Mouse (Mus musculus) hindbrain, embryonic 10.5 days (tissue): ENCODE results near the gene Tnfrsf25. TPM values are rescaled to one million over a fixed set of nuclear protein-coding genes. Genes with fewer than 3 reads are reported as not detected.

Source experiments
- DNase-seq: peaks from one replicate; pipeline ENCODE4 v3.0.0-alpha.2; 2017; ENCODE audit warnings: low spot score
- H3K27ac ChIP-seq: fragments of 300-500 bp; sonication (generic); 2 replicates; pipeline ENCODE4 v1.5.1; 2016; ENCODE audit warnings: mild to moderate bottlenecking, moderate library complexity
- H3K27me3 ChIP-seq: fragments of 300-500 bp; sonication (generic); 2 replicates; pipeline ENCODE4 v1.6.1; 2016; ENCODE audit warnings: mild to moderate bottlenecking; ENCODE audit not compliant: poor library complexity, insufficient read depth, severe bottlenecking
- H3K36me3 ChIP-seq: fragments of 300-500 bp; sonication (generic); 2 replicates; pipeline ENCODE4 v1.6.1; 2016; ENCODE audit warnings: mild to moderate bottlenecking, moderate library complexity
- H3K4me1 ChIP-seq: fragments of 300-500 bp; sonication (generic); replicated peaks from 2 replicates; pipeline ENCODE4 v1.6.1; 2016; ENCODE audit warnings: mild to moderate bottlenecking
- H3K4me3 ChIP-seq: fragments of 300-500 bp; sonication (generic); 2 replicates; pipeline ENCODE4 v1.5.1; 2016; ENCODE audit warnings: mild to moderate bottlenecking, moderate library complexity
- H3K9me3 ChIP-seq: fragments of 300-500 bp; sonication (generic); 2 replicates; pipeline ENCODE4 v1.6.1; 2016; ENCODE audit warnings: mild to moderate bottlenecking, moderate library complexity
- WGBS: fragments of 180-500 bp; shearing (Covaris S2); methylation state at CpG from one replicate; pipeline ENCODE4 v1.1.7; 2016; 5-methylcytosine and 5-hydroxymethylcytosine counted together
- polyA plus RNA-seq: library from polyadenylated mRNA; unstranded; fragments of >200 nt; fragmentation: Nextera tagmentation; extraction: Ambion mirVana; gene quantifications from 2 replicates; pipeline ENCODE4 v1.2.1, GENCODE M21; 2016

Gene Tnfrsf25
- polyA plus RNA-seq, 1 experiment from 2014 or later = 0.82 TPM

DNA sequence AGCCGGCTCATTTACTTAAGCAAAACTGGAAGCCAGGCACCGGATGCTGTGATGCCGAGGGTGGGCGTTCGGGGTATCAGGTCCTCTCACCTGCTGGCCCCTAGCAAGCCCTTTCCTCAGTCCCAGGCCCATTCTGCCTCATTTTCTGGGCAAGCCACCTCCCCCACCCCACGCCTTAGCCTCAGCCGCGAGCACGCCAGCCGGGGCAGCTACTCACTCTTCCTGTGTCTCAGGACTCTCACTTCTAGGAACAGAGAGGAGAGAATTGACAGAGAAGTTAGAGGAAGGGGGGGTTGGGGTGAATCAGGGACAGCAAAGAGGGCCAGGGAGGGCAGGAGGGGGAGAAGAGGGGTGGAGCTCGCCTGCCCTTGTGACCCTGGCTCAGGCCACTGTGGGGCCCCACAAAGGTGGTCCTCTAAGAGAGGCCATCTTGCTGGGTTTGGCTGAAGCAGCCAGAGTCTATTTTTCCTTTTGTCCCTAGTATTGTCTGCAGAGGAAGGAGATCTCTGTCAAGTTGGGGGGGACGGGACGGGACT lies 13.7 kb downstream of the Tnfrsf25 start:
- no peaks in the 10 kb centered on the region for H3K9me3 ChIP-seq
- H3K27me3 ChIP-seq = peaks cover 100% of the 10 kb centered on the region
- WGBS = 16% methylated on average over 13 of the region's 13 CpGs
- peaks cover 81% of the 10 kb centered on the region for H3K4me1 ChIP-seq
- DNase-seq = no peak
- 0 out of 2 replicates have a peak overlapping the region, but pooled peaks have one; percentile 23 for H3K4me3 ChIP-seq
- H3K36me3 ChIP-seq = no peaks in the 10 kb centered on the region
- H3K27ac ChIP-seq = no peak overlapping the region

DNA sequence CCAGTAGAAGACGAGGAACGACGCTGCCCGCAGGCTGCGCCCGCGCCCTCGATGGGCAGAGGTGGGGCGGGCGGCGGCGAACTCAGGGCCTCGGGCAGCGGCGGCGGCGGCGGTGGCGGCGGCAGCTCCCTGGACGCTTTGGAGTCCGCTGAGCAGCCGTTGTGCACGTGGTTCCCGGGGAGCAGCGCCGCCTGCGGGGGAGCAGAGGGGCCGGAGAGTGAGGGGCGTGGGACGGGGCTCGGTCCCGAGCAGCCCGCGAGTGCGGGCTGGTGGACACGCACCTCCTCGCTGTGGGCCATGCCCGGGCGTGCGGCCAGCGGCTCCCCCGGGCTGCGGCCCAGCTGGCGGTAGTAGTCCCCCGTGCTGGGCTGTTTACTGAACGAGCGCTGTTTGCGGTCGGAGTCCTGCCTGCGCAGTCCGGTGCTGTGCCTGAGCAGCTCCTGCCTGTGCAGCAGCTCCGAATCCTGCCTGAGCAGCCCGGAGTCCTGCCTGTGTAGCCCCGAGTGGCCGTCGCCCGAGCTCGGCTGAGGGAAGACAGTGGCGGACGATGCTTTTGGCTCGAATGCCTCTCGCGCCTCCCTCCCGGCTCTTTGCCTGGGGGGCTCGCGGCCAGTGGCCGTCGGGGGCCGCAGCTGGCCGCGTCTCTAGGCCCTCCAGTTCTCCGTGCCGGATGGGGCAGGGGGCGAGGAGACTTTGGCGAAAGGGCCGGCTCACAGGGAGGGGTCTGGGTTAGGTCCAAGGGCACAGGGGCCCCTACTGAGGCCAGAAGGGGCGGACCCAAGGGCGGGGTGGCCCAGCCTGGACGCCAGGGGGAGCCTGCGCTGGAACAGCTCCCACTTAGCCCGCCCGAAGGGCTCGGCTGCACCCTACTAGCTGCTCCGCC lies 15.3 kb downstream of the Tnfrsf25 start:
- peak overlapping the region; percentile 50 for H3K4me3 ChIP-seq
- peak overlapping the region; percentile 77 for H3K27ac ChIP-seq
- H3K9me3 ChIP-seq = no peaks in the 10 kb centered on the region
- H3K36me3 ChIP-seq = no peaks in the 10 kb centered on the region
- H3K4me1 ChIP-seq = peaks cover 67% of the 10 kb centered on the region
- DNase-seq = peak; percentile 72
- H3K27me3 ChIP-seq = peaks cover 99% of the 10 kb centered on the region
- under 1% methylated on average over 81 of the region's 85 CpGs for WGBS

DNA sequence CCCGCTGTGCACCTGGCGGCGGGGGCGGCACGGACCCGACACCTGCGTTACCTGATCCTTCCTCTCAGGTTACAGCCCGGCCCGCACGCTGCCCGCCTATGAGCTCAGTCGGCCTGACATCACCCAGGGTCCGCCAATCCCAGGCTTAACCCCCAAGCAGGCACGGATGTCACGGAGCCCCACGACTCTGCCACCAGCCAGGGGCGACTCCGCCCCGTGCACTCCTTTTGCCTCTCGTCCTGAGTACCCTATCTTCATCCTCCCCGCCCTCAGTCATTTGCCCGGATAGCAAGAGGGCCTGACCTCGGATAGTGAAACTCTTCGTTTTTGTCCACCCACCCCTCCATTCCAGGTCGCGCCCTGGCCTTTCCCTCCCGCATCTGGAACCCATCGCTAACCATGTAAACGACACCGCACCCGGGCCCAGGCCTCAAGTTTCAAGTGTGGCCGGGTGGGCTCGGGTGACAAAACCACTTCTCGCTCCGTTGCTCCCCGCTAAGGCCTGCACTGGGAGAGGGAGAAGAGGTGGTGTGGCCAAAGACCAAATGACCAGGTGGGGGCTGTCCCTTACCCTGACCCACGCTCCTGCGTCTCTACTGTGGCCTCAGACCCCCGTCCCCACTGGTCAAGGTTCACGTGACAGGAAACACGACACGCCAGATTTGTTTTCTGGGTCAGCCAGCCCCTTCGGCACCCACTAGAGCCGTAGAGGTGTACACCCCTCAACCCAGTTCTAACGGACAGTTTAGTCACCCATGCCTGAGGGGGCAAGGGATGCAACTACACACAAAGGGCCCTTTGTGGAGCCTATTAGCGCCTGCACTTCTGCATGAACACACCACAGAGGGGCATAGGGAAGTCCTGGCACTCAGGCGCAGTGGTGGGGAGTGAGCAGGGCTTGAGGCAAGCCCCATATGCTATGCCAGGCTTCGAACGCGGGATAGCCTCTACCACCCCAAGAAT lies 16.4 kb downstream of the Tnfrsf25 start:
- DNase-seq = peak; percentile 45
- Histone ChIP-seq H3K27ac (peak overlapping the region; percentile 77; the same call in 1 of the 2 replicates), H3K27me3 (peaks cover 99% of the 10 kb centered on the region), H3K36me3 (no peaks in the 10 kb centered on the region), H3K9me3 (no peaks in the 10 kb centered on the region), H3K4me1 (peaks cover 59% of the 10 kb centered on the region), H3K4me3 (peak overlapping the region; percentile 50)
- WGBS = 3% methylated on average over 50 of the region's 50 CpGs

DNA sequence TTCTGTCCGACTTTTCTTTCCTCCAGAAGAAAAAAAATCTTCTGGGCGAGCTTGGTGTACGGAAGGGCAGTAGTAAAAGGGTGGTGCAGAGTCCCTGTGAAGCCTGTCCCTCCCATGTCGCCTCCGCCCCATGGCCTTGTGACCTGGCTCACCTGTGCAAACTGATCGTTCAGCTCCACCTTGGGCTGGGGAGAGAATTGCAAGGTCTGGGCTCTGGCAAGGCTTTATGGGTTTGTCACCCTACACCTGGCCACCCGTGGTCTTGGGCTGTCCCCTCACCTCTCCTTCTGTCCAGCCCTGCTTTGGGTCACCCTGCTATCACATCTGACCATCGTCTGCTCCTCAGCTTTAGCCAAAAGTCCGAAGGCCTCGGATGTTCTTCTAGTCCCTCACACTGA lies 17.0 kb downstream of the Tnfrsf25 start:
- WGBS = 22% methylated on average over 10 of the region's 10 CpGs
- no peak for DNase-seq
- no peak overlapping the region for H3K27ac ChIP-seq
- H3K4me1 ChIP-seq = peaks cover 57% of the 10 kb centered on the region
- H3K36me3 ChIP-seq = no peaks in the 10 kb centered on the region
- no peaks in the 10 kb centered on the region for H3K9me3 ChIP-seq
- H3K4me3 ChIP-seq = no peak overlapping the region
- H3K27me3 ChIP-seq = peaks cover 99% of the 10 kb centered on the region

DNA sequence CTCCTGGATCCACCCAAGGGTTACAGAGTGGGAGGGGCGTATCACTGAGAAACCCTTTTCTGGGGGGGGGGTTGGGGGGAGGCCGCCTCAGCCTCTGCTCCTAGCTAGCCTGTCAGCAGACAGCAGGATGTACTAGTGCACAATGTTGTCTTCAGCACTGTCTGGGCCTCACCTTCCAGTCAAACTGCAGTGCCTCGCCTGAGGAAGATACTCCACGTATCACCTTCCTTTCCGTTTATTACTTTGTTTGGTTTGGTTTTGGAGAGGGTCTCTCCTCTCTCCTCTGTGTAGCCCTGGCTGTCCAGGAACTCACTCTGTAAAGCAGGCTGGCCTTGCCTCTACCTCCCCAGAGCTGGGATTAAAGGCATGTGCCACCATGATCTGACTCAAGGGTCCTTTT lies 17.5 kb downstream of the Tnfrsf25 start:
- Histone ChIP-seq H3K4me1 (peaks cover 55% of the 10 kb centered on the region), H3K9me3 (no peaks in the 10 kb centered on the region), H3K4me3 (no peak overlapping the region), H3K27ac (no peak overlapping the region), H3K36me3 (no peaks in the 10 kb centered on the region), H3K27me3 (peaks cover 99% of the 10 kb centered on the region)
- no peak for DNase-seq
- WGBS = 48% methylated on average over 5 of the region's 5 CpGs

DNA sequence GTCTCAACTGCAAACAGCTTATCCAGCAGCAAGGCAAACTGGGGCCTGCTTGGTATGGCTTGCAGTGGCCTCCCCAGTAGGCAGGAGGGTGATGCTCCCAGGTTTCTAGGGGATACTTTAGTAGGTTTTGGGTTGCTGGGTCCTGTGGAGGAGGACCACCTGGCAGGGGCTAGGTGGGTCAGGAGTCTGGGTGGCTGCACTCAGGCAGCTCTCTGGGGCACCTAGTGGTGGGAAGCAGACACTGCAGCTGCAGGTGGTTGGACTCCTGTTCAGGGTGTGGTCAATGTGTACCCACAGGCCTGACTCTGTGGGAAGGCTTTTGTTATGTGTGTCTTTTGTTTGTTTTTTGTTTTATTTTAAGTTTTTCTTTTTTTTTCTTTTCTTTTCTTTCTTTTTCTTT lies 18.8 kb downstream of the Tnfrsf25 start:
- DNase-seq = peak; percentile 51
- Histone ChIP-seq H3K9me3 (no peaks in the 10 kb centered on the region), H3K4me3 (no peak overlapping the region), H3K4me1 (peaks cover 52% of the 10 kb centered on the region), H3K36me3 (no peaks in the 10 kb centered on the region), H3K27me3 (peaks cover 95% of the 10 kb centered on the region), H3K27ac (no peak overlapping the region)

DNA sequence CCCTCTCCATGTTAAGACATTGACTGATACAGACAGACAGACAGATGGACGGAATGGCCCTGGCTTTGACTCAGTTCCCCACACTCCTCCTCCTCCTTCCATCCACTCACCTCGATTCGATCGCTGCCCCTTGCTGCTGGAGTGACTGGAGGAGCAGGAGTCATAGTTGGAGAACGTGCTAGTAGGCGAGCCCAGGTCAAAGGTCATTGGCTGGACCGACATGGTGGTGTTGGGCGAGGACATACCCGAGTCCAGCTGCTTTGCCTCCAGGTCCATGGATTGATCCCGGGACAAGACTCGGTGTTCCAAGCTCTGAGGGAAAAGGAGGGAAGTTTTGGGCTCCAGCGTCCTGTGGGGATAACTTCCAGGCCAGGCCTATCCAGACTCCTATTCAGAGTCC lies 19.6 kb downstream of the Tnfrsf25 start:
- no peak overlapping the region for H3K4me3 ChIP-seq
- no peak overlapping the region for H3K27ac ChIP-seq
- no peak for DNase-seq
- peaks cover 93% of the 10 kb centered on the region for H3K27me3 ChIP-seq
- peaks cover 43% of the 10 kb centered on the region for H3K4me1 ChIP-seq
- H3K36me3 ChIP-seq = no peaks in the 10 kb centered on the region
- 76% methylated on average over 12 of the region's 12 CpGs for WGBS
- no peaks in the 10 kb centered on the region for H3K9me3 ChIP-seq

DNA sequence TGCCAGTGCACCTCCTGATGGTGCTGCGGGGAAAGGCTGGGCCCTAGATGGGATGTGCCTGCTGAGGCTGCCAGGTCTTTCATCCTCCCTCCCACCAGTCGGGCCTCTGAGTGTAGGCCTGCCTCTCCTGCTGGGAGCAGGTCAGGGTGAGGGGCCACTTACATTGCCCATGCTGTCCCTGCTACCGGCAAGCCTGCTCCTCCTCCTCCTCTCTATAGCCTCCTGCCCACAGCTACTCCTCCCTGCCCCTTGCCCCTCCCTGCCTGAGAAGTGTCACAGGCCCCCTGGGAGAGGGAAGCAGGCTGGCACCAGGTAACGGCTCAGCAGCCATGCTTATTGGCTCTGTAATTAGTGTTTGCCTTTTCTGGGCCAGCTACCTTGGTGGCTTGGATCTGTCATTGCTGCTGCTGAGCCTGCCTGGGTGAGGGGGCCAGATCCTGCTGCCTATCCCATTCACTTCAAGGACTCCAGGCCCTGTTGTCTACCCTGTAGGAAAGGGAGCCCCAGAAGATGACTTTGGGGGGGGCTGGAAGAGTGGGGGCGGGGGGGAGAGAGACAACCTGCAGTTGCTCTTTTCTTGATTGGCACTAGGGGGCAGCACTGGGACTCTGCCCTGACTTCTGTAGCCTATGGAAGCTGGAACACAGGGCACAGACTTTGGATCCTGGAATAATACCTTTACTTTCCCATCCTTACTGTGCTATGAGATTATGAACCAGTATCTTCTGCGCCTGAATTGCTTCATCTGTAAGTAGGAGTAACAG lies 20.6 kb downstream of the Tnfrsf25 start:
- Histone ChIP-seq H3K27ac (no peak overlapping the region), H3K4me3 (no peak overlapping the region), H3K36me3 (no peaks in the 10 kb centered on the region), H3K4me1 (peaks cover 34% of the 10 kb centered on the region), H3K27me3 (peaks cover 91% of the 10 kb centered on the region), H3K9me3 (no peaks in the 10 kb centered on the region)
- DNase-seq = no peak
- WGBS = 35% methylated on average over 6 of the region's 6 CpGs

DNA sequence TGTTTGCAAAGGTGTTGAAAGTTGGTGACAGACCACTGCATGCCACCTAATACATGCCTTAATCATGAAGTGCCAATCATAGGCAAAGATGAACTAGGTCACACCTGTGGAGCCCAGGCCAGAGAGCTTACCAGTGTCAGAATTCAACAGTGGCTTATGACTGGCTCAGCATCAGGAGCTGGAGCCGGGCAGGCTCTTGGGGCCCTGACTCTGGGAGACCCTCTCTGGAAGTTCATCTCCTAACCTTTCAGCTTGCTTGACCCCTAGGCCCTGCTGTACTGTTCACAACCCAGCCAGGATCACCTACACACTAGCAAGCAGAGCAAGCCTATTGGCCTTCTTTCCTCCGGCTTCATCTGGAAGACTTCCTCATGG lies 21.1 kb downstream of the Tnfrsf25 start:
- H3K27me3 ChIP-seq = peaks cover 91% of the 10 kb centered on the region
- H3K4me3 ChIP-seq = no peak overlapping the region
- no peak overlapping the region for H3K27ac ChIP-seq
- no peaks in the 10 kb centered on the region for H3K36me3 ChIP-seq
- H3K4me1 ChIP-seq = peaks cover 28% of the 10 kb centered on the region
- no peak for DNase-seq
- 80% methylated on average over 2 of the region's 2 CpGs for WGBS
- H3K9me3 ChIP-seq = no peaks in the 10 kb centered on the region

DNA sequence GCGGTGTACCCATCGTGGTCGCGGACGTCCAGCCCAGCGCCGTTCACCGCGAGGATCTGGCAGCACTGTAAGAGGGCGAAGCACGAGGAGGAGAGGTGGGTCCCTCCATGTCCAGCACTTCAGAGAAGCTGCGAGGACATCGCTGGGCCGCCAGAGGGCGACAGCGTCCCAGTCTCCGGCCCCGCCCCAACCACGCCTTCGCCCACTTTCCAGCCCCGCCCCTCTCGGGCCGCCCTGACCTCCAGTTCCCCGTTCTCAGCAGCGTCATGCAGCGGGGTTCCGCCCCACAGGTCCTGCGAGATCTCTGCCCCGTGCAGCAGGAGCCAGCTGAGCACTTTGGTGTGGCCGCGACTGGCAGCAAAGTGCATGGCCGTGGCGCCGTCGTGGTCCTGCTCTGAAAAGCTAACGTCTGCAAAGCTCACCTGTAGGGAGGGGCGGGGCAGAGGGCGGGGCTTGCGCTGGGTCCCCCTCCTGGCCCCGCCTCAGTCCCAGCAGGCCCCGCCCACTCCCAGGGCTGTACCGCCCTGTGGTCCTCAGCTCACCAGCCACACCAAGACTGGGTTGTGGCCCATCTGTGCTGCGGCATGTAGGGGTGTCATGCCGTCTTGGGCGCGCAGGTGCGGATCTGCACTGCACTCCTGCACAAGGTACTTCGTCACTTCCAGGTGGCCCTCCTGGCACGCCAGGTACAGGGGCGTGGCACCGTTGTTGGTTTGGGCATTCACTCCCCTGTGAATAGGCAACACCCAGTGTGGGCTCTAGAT lies 22.9 kb downstream of the Tnfrsf25 start:
- H3K27me3 ChIP-seq = peaks cover 89% of the 10 kb centered on the region
- 4% methylated on average over 51 of the region's 51 CpGs for WGBS

DNA sequence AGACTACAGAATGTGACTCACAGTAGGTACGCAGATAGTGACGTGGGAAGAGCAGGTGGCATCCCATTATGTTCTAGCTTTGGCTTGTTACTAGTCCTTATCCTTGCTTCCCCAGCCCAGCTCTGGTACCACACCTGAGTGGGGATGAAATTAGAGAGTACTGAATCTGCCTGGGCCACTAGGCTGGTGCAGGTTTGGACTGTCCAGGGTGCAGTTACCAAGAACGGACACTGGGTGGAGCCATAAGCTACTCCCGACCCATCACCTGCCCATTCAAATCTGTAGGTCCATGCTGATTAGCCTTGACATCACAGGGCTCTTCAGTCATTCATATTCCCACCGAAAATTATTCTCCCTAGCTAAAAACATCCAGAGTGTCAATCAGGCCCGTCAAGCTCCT lies 24.7 kb downstream of the Tnfrsf25 start:
- peaks cover 15% of the 10 kb centered on the region for H3K4me1 ChIP-seq
- H3K4me3 ChIP-seq = no peak overlapping the region
- WGBS = 30% methylated on average over 6 of the region's 6 CpGs
- DNase-seq = no peak
- no peaks in the 10 kb centered on the region for H3K36me3 ChIP-seq
- peaks cover 78% of the 10 kb centered on the region for H3K27me3 ChIP-seq
- no peak overlapping the region for H3K27ac ChIP-seq
- no peaks in the 10 kb centered on the region for H3K9me3 ChIP-seq

More for the DNA sequence above, 22.9 kb downstream of the Tnfrsf25 start:
- peak; percentile 89 for DNase-seq
- Histone ChIP-seq H3K9me3 (no peaks in the 10 kb centered on the region), H3K4me1 (peaks cover 15% of the 10 kb centered on the region), H3K36me3 (no peaks in the 10 kb centered on the region), H3K4me3 (peak overlapping the region; percentile 48), H3K27ac (0 out of 2 replicates have a peak overlapping the region, but pooled peaks have one; percentile 35)
